Mouse (Mus musculus) small intestine, adult 2 months (tissue): ENCODE measurements around the gene Clmp. TPM values are rescaled to one million over a fixed set of nuclear protein-coding genes. Genes with fewer than 3 reads are reported as not detected.

Experiments used
- H3K27ac ChIP-seq: fragments of 200-500 bp; 2 replicates; pipeline ENCODE4 v1.5.1; 2012; ENCODE audit warnings: low read depth, low read length, control low read depth, inconsistent platforms; ENCODE audit not compliant: insufficient read depth
- H3K27me3 ChIP-seq: fragments of 200-500 bp; 2 replicates; pipeline ENCODE4 v1.6.1; 2012; ENCODE audit warnings: mild to moderate bottlenecking, moderate library complexity, low read length, inconsistent platforms; ENCODE audit not compliant: control insufficient read depth, insufficient read depth
- H3K36me3 ChIP-seq: fragments of 200-500 bp; 2 replicates; pipeline ENCODE4 v1.6.1; 2012; ENCODE audit warnings: mild to moderate bottlenecking, low read length, control low read depth, inconsistent platforms; ENCODE audit not compliant: control insufficient read depth, insufficient read depth
- H3K4me1 ChIP-seq: fragments of 200-500 bp; 2 replicates; pipeline ENCODE4 v1.6.1; 2012; ENCODE audit warnings: low read length, inconsistent platforms, mixed read lengths; ENCODE audit not compliant: control insufficient read depth, insufficient read depth, insufficient read length
- H3K4me3 ChIP-seq: fragments of 200-500 bp; 2 replicates; pipeline ENCODE4 v1.5.1; 2012; ENCODE audit warnings: low read depth, mild to moderate bottlenecking, control low read depth, inconsistent platforms, low read length, moderate library complexity
- CTCF ChIP-seq: fragments of 200-500 bp; IDR thresholded peaks from 2 replicates; pipeline ENCODE4 v1.5.1; 2012; ENCODE audit warnings: low read depth, mild to moderate bottlenecking, control low read depth, inconsistent platforms, low read length, moderate library complexity, mixed read lengths; ENCODE audit not compliant: insufficient replicate concordance, insufficient read length; ENCODE audit errors: extremely low read depth
- POLR2A ChIP-seq: fragments of 200-500 bp; IDR thresholded peaks from 2 replicates; pipeline ENCODE4 v1.6.1; 2012; ENCODE audit warnings: low read depth, mild to moderate bottlenecking, control low read depth, inconsistent platforms, low read length, moderate library complexity
- WGBS: fragments of 180-500 bp; shearing (Covaris S2); methylation state at CpG from one replicate; pipeline ENCODE4 v1.1.7; 2018; 5-methylcytosine and 5-hydroxymethylcytosine counted together
- polyA plus RNA-seq: library from polyadenylated mRNA; depleted of rRNA; stranded (reverse); fragments of >200 nt; gene quantifications from 2 replicates; pipeline ENCODE4 v1.2.3, GENCODE M21; 2012

Gene Clmp
- polyA plus RNA-seq, 1 experiment: 37.6 TPM

DNA sequence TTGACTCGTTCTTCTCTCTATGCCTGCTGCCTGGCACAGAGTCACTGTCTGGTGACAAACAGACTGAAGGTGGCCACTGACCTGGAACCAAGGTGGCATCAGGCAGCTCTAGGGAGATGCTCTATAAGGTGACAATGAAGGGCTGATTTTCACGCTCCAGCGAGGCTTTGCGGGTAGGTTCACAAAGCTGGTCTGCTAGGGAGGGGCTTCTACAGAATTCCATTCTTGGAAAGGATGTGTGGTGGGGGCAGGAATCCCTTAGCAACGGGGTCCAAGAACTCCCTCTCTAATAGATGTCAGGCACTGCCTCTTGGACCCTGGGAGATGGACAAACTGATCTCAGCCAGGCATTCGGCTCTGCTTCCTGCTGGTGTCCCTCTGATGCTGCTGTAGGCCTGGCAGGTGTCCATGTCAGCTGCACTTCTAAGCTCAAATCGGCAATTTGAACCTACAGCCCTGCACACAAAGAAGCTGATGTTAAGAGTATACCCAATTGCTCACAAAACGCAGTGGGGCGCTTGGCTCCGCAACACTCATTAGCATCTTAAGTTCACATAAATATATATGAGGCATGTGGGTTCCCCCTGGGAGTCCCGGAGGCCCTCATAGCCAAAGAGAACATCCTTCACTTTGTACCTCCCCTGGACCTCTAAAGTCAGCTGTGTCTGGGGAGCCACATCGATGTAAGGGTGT, 22.8 kb downstream of the Clmp start:
- no peaks in the 10 kb centered on the region for H3K27me3 ChIP-seq
- 72% methylated on average over 12 of the region's 12 CpGs for WGBS
- no peaks in the 10 kb centered on the region for H3K36me3 ChIP-seq
- H3K27ac ChIP-seq: no peak overlapping the region
- no peak overlapping the region for H3K4me3 ChIP-seq
- no peaks in the 10 kb centered on the region for H3K4me1 ChIP-seq
- TF ChIP-seq POLR2A (no peak), CTCF (no peak)

DNA sequence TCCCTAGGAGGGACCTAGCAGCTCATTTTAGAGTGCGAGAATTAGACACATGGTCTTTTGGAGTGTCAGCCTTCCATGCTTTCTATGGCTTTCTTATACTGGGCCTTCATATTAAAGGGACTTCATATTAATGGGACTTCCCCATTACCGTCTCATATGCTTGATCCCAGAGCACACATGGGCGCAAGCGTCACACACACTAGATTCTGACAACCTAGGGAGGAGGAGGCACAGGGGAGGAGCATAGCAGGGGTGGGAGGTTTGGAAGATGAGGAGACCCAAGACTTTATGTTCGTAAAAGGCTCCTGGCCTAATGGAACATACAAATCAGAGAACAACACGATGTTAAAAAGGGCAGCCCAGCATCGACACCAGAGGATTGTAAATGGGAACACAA, 23.4 kb downstream of the Clmp start:
- no peaks in the 10 kb centered on the region for H3K36me3 ChIP-seq
- H3K27me3 ChIP-seq: no peaks in the 10 kb centered on the region
- no peaks in the 10 kb centered on the region for H3K4me1 ChIP-seq
- TF ChIP-seq POLR2A (no peak), CTCF (no peak)
- H3K4me3 ChIP-seq: no peak overlapping the region
- 73% methylated on average over 7 of the region's 7 CpGs for WGBS
- peak overlapping the region; percentile 0; the same call in 1 of the 2 replicates for H3K27ac ChIP-seq

DNA sequence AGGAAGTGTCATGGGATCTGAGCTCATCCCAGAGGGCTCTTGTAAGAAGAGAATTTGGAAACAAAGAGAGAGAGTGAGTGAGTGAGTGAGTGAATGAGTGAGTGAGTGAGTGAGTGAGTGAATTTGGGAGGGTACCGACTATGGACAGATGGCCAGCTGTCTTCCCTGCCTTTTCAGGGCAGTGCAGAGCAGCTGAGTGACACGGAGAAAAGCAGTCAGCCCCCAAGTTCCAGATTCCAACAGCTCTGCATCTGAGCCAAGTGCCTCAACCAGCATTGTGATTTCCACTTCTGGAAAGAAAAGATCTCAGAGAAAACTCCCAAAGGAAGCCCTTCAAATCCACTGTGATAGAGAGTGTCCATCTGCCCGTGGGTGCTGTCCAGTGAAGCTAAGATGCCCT, 23.8 kb downstream of the Clmp start:
- H3K27me3 ChIP-seq: no peaks in the 10 kb centered on the region
- H3K4me3 ChIP-seq: no peak overlapping the region
- H3K27ac ChIP-seq: peak overlapping the region; percentile 0; the same call in 1 of the 2 replicates
- no peaks in the 10 kb centered on the region for H3K36me3 ChIP-seq
- WGBS: 49% methylated on average over 3 of the region's 3 CpGs
- TF ChIP-seq POLR2A (no peak), CTCF (no peak)
- no peaks in the 10 kb centered on the region for H3K4me1 ChIP-seq

DNA sequence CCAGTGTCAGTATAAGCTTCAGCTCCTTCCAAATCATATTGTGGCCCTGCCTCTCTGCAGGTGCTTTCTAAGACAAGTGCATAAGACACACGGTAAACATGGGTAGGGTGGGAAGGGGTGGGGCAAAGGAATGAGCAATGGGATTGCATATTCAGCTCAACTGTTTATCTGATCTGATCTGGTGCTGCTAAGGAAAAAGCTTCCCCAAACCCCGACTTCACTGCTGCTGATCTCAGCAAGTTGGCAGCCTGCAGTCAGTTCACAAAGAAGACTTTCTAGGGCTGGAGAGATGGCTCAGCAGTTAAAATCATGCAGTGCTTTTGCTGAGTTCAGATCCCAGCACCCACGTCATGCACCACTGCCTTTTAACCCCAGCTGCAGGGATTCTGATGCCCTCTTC, 24.2 kb downstream of the Clmp start:
- H3K27ac ChIP-seq: no peak overlapping the region
- no peaks in the 10 kb centered on the region for H3K36me3 ChIP-seq
- 18% methylated on average over 3 of the region's 3 CpGs for WGBS
- H3K27me3 ChIP-seq: no peaks in the 10 kb centered on the region
- TF ChIP-seq POLR2A (no peak), CTCF (no peak)
- H3K4me3 ChIP-seq: no peak overlapping the region
- H3K4me1 ChIP-seq: no peaks in the 10 kb centered on the region

DNA sequence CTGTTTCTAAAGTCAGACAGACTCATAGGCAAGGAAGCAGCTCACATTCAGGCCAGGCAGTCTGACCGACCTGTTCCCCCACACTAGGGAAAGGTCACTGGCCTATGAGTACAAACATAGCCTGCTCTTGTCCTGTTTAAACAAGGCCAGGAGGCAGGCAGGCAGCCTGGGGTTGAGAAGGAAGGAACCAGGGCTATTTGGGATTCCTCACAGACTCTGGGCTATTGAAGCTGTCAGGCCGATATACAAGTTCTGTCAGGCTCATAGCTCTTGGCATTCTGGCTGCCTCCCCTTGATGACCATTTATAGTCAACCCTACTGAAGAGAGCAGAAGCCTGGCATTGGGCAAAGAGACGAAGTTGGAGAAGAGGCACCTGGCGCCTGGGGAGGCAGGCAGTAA, 25.9 kb downstream of the Clmp start:
- peak overlapping the region; percentile 53; the same call in 1 of the 2 replicates for H3K27ac ChIP-seq
- no peak for TF ChIP-seq CTCF
- TF ChIP-seq POLR2A: no peak

DNA sequence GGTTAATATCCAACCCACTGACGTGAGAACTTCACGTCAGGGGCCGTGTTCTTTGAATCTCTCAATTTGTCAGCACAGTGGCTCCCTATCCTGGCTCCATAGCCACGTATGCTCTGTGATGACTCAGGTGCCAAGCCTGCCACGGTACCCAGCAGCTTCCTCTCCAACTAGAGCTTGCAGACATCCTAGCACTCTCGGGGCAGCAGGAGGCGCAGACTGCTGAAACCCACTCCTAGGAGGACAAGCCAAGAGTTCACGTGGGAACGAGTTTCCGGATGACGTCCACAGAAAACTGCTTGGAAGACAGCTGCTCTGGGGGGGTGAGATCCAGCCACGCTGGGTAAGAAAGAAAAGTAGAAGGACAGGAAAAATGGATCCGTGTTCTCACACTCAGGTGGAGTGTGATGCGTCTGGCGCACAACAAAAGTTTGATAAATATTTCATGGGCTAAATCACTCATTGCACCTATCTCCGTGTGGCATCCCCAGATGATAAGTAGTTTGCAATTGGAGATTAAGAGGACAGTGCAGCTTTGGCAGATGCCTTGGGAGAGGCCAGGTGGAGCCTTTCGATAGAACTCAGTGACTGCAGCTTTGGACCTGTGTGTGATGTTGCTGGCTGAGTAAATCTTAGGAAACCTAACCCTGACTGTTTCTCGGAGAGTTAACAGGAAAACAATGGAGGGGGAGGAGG, 31.6 kb downstream of the Clmp start:
- H3K27me3 ChIP-seq: no peaks in the 10 kb centered on the region
- TF ChIP-seq CTCF: no peak
- TF ChIP-seq POLR2A: no peak
- H3K4me1 ChIP-seq: no peaks in the 10 kb centered on the region
- H3K36me3 ChIP-seq: no peaks in the 10 kb centered on the region
- no peak overlapping the region for H3K4me3 ChIP-seq
- no peak overlapping the region for H3K27ac ChIP-seq
- 50% methylated on average over 18 of the region's 18 CpGs for WGBS

More for the DNA sequence above, 25.9 kb downstream of the Clmp start:
- Histone ChIP-seq H3K4me3 (no peak overlapping the region), H3K4me1 (no peaks in the 10 kb centered on the region), H3K36me3 (no peaks in the 10 kb centered on the region), H3K27me3 (no peaks in the 10 kb centered on the region)
- 60% methylated on average over 4 of the region's 4 CpGs for WGBS

DNA sequence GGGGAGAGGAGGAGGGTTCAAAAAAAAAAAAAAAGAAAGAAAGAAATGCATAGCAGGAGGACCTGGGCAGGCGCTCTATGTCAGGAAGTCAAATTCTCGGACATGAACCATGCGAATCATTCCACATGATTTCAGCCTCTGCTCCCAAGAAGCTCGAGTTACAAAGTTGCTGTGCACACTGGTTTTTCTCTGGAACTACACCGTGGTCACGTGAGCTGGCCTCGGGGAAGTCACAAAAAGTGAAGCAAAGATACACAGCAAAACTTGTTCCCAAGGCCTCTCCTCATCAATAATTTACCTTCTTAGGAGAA, 32.1 kb downstream of the Clmp start:
- no peaks in the 10 kb centered on the region for H3K4me1 ChIP-seq
- TF ChIP-seq CTCF: no peak
- no peak for TF ChIP-seq POLR2A
- 23% methylated on average over 7 of the region's 7 CpGs for WGBS
- H3K27ac ChIP-seq: no peak overlapping the region
- no peaks in the 10 kb centered on the region for H3K36me3 ChIP-seq
- H3K27me3 ChIP-seq: no peaks in the 10 kb centered on the region
- no peak overlapping the region for H3K4me3 ChIP-seq
